Mouse (Mus musculus) thymus, postnatal 36 days (tissue): ENCODE results near the gene B230104I21Rik.

ENCODE experiments used
- DNase-seq, 2 experiments: peaks; one replicate each; pipeline ENCODE4 v3.0.0; 2022; ENCODE audit warnings: mixed read lengths in 2 of 2

The B230104I21Rik gene

GRCm38 (mm10) chr4:154352246-154352645 lies 16.3 kb downstream of the B230104I21Rik start:
- no peak for DNase-seq

GRCm38 (mm10) chr4:154355408-154355807 lies 19.5 kb downstream of the B230104I21Rik start:
- no peak for DNase-seq

DNA sequence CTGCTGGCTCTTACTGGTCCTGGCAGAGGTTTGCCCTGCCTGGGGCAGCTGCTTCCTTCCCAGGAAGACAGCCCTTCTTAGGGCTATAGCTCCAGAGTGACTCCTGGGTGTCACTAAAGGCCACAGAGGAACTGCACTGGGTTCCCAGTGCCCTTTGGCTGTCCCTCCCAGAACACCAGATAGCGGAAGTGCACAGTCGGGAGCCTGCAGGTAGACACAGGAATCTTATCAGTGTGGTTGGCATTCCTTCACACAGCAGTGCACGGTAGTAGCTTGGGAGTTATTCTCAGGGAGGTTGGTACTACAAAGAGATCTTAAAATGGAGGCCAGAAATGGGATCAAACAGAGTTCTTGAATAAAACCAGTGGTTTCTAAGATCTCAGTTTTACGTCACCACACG lies 22.4 kb downstream of the B230104I21Rik start:
- no peak for DNase-seq

- DNase-seq: no peak
Measured at GRCm38 (mm10) chr4:154358816-154359215, 22.9 kb downstream of the B230104I21Rik start.

DNA sequence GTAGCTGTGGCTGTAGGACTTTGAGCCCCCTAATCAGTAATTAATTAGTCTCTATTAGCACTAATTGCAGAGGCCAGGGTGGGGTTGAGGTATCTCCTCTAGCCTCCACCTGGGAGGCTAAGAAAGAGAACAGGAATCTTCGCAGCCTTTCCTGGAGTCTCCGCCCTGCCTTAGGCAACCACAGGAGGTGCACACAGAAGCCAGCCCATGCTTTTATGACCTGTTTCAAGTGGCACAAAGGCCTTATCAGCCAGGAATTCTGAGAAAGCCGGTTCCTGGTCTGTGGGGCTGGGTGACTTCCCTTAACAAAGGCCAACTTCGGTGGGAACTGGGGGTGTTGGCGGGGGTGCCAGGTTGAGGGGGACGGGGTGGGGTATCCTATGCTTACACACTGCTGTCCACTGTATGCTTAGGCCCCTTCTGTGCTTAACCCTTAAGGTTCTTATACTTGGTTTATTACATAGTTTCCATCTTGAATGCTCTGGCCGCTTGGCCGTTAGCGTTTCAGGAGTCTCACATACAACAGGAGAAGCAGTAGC lies 23.9 kb downstream of the B230104I21Rik start:
- no peak for DNase-seq

DNA sequence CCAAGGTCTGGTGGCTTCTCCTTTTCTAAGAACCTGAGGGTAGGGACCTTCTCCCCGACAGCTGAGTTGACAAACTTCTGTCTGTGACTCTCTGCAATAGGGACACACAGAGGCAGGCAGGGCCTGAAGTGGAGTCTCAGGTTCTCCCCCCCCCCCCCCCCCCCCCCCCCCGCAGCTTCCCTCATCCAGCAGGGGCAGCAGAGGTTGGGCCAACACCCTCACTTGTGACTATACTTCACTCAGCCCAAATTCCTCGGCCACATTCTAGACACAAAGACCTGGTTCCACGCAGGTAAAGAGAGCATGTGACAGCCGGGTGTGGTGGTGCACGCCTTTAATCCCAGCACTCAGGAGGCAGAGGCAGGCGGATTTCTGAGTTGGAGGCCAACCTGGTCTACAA lies 24.5 kb downstream of the B230104I21Rik start:
- no peak for DNase-seq

DNA sequence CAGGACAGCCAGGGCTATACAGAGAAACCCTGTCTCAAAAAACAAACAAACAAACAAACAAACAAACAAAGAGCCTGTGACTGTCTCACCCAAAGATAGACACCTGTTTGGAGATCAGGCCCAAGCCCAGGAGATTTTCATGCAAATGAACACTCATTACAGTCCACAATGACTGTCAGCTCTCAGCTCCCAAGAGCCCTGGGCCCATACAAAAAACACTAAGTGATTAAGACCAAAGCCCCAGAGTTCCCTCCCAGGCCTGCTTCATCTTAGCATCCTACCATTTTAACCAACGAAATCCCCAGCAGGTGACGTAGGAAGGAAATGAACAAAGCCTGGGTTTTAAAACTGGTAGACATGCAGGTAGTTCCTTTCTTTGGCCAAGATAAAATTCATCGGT lies 24.9 kb downstream of the B230104I21Rik start:
- no peak for DNase-seq

- no peak for DNase-seq
Measured at GRCm38 (mm10) chr4:154364752-154365151, 28.8 kb downstream of the B230104I21Rik start.

- DNase-seq: no peak
Measured at GRCm38 (mm10) chr4:154366836-154367235, 30.9 kb downstream of the B230104I21Rik start.

- DNase-seq: no peak
Measured at GRCm38 (mm10) chr4:154369089-154369488, 33.2 kb downstream of the B230104I21Rik start.

DNA sequence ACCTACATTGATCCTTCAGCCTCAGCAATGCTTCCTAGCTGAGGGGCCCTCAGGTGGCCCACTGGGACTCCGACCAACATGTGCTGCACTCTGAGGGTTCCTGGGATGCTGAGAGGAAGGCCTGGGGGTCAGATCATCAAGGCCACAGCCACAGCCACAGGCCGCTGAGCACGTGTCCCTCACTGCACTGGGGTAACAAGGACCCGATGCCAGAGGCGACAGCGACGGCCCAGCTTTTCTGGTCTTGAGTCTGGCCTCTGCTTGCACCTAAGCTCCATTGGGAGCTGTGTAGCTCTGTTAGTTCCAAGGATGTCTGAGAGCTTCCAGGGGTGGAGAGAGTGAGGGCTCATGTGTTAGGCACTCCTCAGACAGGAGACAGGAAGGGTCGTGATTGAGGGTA lies 34.9 kb downstream of the B230104I21Rik start:
- no peak for DNase-seq

GRCm38 (mm10) chr4:154371542-154372247 lies 35.8 kb downstream of the B230104I21Rik start:
- no peak for DNase-seq

DNA sequence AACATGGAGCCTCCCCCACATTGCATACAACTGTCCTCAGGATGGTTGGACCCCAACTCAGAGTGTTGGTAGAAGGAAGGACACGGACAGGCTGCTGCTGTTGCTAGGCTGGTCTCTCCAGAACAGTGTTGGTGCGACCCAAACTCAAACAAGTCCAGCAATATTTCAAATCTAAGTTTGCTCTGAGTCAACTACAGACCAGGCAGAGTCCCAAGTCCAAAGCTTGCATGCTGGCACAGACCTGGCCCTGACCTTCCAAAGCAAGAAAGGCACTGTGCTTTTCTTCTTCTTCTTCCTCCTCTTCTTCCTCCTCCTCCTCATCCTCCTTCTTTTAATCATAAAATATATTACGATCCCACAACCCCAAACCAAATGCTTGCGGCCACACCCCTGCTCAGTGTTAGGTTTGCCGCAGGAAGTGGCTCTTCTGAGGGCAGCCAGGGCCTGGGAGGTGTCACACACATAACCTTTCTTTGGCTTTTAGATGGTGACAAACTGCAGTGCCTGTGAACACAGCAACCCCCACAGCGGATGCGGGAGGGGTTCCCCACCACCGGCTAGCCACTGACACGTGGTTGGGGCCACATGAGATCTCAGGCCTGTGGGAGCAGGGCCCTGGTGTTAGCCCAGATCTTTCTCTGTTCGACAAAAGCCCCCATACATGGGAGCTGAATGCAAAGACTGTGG lies 40.2 kb downstream of the B230104I21Rik start:
- DNase-seq: peak; percentile 14 to 32

DNA sequence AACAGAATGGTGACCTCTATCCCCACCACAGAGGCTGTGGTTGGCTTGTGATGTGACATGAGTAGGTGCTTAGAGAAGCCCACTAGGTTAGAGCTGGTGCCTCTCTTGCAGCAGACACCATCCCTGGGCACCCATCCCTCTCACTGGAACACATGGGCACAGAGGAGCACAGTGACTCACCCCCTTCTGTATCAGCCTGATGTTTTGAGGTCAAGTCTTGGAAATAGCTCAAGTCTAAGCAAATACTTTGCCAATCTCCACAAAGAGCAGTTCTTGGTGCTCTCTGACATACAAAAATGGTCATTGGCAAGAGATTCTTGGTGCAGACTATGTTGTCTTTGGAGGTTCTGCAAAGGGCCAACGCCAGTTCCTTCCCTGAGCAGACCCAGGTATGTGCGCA lies 42.9 kb downstream of the B230104I21Rik start:
- no peak for DNase-seq

GRCm38 (mm10) chr4:154385208-154385607 lies 49.3 kb downstream of the B230104I21Rik start:
- no peak for DNase-seq

DNA sequence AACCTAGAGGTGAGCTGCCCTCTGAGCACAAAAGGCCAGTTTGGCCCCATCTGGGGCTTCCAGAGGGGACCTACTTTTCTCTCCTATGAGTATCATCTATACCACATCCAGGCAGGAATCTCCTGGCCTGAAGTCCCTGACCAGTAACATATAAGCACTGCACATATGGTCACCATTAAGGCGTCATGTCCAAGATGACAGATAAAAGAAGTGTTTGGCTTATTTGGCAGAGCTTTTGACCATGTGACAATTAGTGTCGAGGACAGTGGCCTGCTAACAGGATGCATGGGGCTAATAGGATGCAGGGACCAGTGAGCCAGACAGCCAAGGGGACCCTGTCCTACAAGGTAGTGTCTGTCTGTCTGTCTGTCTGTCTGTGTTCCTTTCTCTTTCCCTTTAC lies 50.0 kb downstream of the B230104I21Rik start:
- no peak for DNase-seq

DNA sequence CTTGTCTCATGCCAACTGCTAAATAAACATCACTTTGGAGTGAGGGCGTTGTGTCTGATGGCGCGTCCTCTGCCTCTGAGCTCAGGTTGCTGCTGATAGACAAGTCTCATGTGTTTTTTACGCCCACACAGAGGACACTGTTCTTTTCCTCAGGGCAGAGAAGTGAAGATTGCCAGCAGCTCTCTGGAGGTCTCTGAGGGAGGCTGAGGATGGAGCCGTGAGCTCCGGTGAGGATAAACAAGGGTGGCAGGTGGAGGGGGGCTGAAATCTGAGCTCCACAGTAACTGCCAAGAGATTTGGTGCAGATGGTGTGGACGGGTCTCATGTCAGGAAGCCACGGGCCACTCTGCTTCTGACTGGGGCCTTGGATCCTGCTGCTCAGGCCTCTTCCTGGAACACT lies 50.9 kb downstream of the B230104I21Rik start:
- DNase-seq: no peak

GRCm38 (mm10) chr4:154389641-154390040 lies 53.7 kb downstream of the B230104I21Rik start:
- no peak for DNase-seq

DNA sequence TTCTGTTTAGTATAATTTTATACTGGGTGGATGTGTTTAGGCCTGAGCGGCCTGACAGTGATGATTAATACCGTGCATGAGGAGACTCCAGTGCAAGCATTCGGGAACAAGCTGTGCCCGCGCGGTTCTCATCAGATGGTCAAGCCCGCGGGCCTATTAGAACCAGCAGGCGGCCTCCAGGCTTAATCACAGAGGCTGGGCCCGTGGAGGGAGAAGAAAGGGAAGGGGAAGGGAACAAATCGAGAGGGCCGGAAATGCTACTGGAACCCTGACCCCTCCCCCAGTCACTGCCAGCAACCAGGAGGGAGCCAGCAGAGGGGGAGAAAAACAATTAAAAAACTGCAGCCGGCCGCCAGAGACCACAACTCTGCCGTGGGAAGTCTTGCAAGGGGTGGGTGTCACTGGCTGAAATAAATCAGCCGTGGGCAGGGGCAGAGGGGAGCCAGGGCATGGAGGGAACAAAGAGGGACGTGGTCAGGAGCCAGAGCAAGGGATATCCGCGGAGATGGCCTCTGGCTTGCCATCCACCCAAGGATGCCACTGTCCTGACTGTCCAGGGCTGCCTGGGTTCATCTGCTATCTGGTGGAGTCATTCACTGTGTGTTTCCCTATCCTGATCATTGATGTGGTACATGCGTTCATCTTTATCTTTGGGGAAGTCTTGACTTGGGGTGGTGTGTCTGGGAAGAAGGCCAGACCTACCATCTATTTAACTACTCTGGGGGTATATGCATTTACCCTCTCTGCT lies 54.6 kb downstream of the B230104I21Rik start:
- no peak for DNase-seq

GRCm38 (mm10) chr4:154392641-154393040 lies 56.7 kb downstream of the B230104I21Rik start:
- no peak for DNase-seq

GRCm38 (mm10) chr4:154393196-154394122 lies 57.5 kb downstream of the B230104I21Rik start:
- DNase-seq: no peak

DNA sequence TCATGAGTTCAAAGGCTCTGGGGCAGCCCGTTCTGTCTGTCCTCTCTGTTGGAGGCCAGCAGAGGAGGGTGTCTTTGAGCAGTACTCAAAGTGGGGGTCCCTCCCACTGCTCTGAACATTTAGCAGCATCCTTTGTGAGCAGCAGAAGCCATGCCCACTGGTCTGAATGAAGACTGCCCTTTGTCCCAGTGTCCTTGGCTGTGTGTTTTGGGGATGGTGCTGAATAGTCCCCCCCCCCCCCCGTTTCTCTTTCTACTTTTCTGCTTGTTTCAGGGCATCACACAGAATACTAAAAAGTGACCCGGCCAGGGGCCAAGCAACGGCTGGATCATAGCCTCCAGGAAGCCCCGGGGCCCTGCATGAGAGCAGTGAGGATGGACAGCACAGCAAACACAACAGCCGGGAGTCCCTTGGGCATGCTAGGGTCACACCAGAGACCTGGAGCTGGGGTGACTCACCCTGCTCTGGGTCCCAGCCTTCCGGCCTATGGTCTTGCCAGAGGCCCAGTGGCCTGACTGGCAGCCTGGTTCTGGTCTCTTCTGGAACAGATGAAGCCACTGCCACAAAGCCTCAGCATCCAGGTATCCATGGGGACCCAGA lies 58.3 kb downstream of the B230104I21Rik start:
- DNase-seq: no peak
